Mouse (Mus musculus): ENCODE measurements around the gene Tns1.

DNA sequence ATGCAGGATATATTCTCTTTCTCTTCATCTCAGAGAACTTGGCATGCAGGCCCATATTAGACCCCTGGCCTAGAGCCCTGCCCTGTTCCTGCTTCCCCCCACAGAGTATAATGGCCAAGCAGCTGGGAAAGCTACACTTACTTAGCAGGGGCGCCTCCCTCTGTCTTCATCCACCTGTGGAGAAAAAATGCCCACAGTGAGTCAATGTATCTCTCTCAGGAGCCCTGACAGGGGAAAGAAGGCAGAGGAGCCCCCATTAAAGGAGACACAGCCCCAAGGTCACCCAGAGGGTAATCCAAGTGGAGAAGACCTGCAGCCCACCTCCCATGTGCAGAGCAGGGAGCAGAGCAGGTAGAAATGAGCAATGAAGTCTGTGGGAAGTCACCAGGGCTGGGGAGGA lies 208.0 kb downstream of the Tns1 start:
- TF ChIP-seq CTCF (conservative IDR thresholded peaks at IDR 0.05; ENCODE audit: low read length), result no peak
- no peak for TF ChIP-seq NANOG (IDR thresholded peaks at IDR 0.05; ENCODE audit: borderline replicate concordance, low read length)

All from E14TG2a.4 (cell line).